Mouse (Mus musculus) thymus, postnatal 4 days (tissue): ENCODE results near the gene Chd5.

Experiments
- DNase-seq: peaks from one replicate; pipeline ENCODE4 v3.0.0; 2021

The Chd5 gene

DNA sequence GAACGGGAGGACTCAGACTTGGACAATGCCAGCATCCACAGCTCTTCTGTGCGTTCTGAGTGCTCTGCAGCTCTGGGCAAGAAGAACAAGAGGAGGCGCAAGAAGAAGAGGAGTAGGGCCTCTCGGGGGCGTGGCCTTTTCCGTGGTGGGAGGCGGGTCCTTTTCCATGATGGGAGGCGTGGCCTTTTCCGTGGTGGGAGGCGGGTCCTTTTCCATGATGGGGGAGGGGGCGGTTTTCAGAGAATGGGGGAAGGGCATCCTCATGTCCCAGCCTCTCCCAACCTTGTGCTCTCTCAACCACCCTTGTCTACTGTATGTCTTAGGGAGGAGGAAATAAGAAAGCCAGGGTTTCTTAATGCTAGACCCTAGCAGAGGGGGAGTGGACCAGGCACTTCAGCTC lies 21.2 kb downstream of the Chd5 start:
- no peak for DNase-seq

DNA sequence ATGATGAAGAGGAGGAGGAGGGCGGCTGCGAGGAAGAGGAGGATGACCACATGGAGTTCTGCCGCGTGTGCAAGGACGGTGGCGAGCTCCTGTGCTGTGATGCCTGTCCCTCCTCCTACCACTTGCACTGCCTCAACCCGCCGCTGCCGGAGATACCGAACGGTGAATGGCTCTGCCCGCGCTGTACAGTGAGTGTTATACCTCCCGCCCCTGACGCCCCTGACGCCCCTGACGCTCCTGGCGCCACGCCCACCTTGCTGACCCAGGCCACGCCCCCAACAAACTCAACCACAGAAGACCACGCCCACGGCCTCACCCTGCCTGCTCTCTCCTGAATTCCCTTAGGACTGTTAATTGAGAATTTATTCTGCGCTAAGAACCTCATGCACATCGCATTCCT lies 22.4 kb downstream of the Chd5 start:
- peak; percentile 68 for DNase-seq

DNA sequence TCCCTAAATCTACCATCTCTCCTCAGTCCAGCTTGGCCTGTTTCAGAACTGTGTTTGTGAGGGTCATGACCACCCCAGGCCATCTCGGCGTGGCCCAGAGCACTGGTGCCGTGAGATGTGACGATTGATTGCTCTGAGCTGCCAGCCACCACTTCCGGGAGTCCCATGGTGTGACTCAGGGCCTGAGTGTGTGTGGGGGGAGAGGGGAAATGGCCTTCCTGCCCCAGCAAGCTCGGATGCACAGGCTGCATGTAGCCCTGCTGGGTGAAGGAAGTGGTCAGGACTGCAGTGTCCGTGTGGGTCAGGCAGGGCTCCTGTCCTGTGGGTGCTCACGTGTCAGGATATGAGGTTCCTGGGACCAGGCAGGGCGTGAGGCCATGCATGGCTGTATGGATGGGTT lies 23.7 kb downstream of the Chd5 start:
- no peak for DNase-seq

DNA sequence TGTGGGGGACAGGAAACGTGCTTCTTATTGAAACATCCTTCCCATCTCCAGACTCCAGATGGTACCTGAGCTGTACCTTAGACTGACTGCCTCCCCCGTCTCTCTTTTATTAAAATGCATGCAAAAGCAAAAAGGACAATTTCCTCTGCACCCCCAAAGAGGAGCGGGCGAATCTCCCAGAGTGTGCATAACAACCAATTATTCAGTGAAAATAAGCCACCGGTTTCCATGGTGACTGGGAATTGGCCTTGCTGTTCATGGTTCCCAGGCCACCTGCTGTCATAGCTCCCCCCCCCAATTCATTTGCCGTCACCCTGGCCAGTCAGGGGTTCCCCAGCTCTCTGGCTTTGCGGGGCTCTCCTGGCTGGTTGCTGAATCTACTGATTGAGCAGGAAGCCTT lies 26.8 kb downstream of the Chd5 start:
- DNase-seq = no peak

DNA sequence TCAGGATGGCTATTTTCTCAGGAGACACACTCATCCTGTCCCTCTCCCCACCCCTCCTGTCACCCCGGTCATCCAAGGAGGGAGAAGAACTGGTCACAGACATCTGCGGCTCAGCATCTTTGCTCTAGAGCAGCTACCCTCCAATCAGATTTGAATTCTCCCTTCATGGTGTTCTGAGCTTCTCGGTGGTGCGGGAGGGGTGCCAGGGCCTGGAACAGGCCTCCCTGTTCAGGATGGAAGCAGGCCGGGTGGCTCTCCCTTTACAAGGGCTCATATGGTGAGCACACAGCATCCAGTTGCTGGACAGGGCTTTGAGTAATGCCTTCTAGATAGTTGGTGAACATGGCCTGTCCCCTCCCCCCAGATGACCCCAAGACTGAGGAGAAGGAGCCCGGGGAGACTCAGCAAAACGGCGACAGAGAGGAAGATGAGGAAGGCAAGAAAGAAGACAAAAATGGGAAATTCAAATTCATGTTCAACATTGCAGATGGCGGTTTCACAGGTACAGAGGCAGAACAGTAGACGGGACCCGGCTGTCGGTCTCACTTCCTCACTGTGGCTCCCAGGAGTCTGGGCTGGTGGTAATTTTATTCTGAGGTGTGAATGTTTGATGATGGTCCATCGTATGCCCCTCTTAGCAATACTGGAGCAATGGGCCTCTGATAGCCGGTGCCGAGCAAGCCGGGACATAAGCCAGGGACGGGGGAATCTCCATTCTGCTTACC lies 44.2 kb downstream of the Chd5 start:
- no peak for DNase-seq

DNA sequence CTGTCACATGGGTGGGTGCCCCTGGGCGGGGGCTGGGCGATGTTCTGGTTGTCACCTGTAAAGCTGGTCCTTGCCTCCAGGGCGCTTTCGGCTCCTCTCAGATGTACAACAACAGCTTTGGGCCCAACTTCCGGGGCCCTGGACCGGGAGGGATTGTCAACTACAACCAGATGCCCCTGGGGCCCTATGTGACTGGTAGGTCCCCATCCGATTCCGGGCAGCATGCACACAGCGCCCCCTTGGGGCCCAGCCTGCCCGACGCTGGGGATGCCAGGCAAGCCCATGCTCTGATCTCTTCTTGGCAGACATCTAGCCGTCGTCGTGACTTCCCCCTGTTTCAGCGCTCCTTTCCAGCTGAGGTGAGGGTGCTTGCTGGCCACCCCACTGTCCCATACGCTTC lies 47.2 kb downstream of the Chd5 start:
- DNase-seq = peak; percentile 63

DNA sequence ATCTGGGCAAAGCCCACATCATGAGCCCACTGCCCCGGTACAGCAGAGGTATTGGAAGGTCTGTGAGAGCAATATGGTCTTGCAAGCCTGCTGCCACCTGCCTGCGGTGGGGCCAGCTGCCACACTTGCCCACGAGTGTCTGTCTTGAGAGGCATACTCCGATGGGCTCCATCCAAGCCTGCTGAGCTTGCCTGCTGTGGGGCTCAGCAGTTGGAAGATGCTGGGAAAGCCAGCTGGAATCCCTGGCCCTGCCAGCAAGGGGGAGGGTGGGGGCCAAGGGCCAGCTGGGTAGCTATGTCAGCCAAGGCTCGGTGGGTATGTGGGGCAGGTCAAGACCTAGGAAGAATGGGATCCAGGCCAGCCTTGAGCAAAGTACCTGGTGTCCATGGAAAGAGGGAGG lies 53.7 kb downstream of the Chd5 start:
- DNase-seq = no peak

DNA sequence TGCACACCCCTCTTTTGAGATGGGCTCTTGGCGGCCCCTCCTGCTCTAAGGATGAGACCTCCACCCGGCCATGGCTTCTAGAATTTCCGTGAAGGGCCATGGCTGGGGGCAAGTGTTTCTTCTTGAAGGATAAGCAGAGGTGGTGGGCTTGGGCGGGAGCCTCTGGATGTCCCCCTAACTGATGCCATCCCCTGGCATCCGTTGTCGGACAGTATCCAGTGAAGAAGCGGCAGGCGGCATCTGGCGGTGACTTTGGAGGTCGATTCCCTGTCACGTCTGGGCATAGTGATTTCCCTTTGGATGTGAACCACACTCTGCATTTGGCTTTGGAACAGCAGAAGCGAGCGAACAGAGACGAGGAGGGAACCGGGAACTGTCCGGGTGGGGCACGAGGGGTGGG lies 54.2 kb downstream of the Chd5 start:
- no peak for DNase-seq

DNA sequence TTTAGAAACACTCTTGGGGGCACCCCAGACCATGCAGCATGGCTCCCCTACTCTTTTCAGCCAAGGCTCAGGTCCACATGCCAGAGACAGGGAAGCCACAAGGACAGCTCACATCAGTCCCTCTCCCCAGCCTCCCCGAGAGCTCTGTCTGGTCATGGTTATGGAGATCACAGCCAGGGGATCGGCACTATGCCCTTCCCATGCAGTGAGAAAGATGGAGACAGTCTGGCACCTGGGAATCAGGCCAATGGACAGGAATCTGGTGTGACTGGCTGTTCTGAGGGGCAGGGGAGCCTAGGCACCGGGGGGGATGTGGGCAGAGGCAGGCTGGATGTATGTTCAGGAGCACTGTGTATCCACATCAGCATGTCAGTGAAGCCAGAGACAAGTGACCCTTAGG lies 60.5 kb downstream of the Chd5 start:
- no peak for DNase-seq

DNA sequence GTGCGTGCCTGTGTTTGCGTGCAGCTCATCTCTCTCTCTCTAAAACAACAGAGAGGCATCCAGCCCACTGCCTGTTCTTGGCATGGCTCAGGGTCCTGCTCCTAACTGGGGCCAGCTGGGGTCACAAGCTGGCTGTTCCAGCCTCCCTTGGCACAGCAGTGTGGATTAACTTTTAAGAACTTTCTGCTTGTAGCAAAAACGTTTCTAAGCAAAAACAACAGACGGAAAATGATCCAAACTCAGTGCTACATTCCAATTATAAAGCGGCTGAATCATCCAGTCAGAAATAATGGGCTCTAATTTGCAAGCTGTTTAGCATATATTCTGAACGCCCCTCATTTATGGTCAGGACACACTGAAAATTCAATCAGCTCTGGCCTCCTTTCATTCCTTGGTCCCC lies 66.7 kb downstream of the Chd5 start:
- DNase-seq = no peak

DNA sequence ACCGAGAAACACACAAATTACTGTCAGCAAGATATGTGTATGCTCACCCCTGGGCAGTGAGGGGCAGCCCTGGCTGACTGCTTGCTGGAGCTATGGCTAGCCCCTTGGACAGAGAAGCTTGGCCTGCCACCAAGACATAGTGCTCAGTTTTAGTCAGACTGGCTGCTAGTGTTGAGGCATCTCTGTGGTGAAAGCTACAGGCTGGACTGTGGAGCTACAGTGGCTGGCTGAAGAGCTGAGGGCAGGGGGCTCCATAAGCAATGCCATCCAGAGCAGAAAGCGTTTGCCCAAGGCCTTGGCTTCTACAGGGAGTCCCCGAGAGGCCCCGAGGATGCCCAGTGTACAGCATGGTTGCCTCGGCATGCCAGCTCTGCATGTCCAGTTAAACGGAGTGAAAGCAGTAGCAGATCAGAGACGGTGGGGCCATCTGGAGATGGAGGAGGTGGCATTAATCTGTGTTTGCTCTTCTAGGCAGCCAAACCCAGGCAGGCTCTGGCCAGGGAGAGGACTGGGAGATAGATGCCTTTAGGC lies 67.3 kb downstream of the Chd5 start:
- DNase-seq = no peak

DNA sequence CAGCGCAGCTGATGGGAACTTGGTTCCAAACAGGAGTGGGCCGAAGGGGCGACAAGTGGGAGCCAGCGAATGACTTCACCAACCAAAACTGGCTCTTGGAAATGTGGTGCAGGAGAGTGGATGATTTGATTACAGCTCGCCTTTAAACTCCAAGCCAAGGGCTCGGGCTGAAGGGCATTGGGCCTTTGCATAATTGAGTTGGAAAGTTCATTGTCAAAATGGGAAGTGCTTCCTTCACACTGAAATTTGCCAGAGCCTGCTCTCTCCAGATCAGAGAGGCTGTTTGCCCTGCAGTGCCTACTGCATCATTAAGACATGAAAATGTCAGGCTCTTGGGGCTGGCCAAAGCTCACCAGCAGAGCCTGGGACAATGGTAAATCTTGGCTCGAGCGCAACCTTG lies 68.1 kb downstream of the Chd5 start:
- no peak for DNase-seq

DNA sequence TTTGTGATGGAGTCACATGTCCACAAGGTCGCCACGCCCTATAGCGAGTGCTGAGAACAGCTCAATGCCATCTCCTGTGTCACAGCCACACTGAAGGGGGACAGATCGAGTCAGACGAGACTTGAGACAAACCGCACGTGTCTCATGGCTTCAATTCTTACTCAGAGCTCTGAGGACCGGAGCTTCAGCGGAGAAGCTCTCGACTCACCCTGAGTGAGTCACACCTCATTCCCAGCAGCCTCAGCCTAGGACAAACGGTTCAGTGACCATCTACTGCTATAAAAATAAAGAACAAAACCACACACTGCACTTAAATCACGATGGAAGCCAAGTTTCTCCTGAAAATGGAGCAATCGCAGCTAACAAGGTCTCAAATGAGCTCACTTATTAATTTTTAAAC lies 72.5 kb downstream of the Chd5 start:
- no peak for DNase-seq

DNA sequence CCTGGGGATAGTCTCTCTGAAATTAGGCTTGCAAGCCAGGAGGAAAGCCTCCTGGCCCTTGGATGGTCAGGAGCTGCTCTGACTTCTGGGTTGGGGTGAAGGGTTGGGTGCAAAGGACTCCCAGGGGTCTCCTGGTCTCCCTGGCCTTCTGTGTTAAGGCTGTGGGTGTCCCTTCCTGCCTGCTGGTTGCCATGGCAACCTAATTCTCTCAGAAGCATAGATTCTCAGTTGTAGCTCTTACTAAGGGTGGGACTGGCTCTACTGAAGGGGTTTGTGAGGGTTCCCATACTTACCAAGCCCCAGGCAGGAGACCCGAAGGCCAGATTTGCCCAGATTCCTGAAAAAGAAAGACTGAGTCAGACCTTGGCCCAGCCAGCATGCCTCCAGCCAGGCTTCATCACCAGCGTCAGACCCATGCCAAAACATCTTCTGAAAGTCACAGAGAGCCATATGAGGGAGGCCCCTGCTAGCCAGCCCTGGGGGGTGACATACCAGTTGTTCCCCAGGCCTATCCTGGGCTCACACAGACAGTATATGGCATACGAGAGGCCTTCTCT lies 74.2 kb downstream of the Chd5 start:
- no peak for DNase-seq

DNA sequence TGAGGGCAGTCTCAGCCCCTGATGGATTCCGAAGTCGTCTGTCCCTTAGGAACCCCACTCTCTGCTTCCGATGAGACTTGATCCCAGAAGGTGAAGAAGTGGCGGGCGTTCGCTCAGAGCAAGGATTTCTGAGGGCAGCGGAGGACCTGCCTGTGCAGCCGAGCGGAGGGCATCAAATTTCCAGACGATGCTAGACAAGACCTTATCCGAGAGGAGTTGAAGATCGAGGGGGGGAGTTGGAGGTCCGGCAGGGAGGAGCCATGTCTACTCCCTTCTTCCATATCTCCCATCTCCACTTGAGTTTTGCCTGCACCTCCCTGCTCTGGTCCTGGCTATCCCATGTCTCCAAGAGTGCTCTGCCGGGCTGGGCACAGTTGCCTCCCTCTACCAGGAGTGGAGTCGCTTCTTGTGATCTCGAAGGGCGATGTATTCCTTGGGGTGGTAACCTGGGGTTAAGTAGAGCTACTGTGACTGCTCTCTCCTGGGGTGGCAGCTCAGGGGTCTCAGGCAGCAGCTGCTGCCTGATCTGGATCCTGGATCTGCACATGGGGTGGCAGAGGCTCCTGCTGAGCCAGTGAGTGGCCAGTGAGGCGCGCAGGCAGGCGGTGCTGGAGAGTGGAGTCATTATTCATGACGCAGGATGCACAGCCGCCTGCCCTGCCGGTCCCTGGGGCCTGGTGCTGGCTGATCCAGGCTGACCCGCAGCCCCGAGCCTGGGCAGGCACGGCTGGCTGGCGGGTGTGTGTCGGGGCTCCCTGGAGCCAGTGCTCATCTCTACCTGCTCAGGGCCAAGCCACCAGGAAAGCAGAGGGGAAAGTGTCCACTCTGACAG lies 80.0 kb downstream of the Chd5 start:
- DNase-seq = no peak

DNA sequence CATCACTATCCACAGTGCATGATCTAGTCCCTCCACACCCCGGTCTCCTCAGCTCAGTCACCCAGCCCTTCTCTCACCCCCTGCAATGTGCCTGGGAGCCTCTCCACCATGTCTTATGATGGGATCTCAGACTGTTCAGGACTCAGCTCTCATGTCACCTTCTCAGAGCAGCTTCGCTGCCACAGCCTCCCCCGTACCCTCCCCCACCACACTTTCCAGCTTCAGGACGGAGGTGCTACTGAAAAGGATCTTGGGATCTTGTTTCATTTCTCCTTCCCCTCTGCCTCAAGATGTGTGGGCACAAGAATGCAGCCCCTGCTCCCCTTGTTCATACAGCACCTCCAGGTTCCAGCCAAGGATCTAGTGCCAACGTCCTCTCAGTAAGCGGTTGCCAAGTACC lies 85.1 kb downstream of the Chd5 start:
- DNase-seq = no peak

DNA sequence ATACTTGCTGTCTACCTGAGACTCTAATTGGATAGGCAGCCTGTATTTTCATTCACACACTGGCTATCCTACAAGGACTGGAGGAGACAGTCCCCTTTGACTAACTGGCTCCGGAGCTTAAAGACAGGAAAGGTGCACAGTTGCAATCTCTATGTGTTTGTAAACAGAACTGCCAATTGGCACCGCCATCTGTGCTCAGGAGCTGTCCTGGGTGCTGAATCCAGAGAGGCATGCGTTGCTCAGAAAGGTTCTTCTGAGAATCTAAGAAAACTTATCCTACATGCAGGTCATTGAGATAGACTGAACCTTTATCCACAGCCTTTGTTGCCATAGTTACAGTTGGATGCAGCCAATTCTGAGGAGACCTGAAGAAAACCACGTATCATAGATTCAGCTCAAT lies 85.9 kb downstream of the Chd5 start:
- DNase-seq = peak; percentile 51

DNA sequence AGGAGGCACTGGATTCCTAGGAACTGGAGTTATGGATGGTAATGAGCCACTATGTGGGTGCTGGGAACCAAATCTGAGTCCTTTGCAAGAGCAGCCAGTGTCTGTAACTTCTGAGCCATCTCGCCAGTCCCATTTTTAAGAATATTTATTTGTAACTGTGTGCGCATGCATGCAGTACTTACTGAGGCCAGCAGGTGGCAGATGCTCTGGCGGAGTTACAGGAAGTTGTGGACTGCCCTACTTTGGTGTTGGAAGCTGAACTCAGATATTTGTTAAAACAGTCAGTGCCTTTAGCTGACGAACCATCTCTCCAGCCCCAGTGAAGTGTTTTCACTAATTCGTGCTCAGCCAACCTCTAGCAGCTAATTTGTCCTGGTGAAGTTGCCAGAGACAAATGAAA lies 86.5 kb downstream of the Chd5 start:
- peak; percentile 67 for DNase-seq

DNA sequence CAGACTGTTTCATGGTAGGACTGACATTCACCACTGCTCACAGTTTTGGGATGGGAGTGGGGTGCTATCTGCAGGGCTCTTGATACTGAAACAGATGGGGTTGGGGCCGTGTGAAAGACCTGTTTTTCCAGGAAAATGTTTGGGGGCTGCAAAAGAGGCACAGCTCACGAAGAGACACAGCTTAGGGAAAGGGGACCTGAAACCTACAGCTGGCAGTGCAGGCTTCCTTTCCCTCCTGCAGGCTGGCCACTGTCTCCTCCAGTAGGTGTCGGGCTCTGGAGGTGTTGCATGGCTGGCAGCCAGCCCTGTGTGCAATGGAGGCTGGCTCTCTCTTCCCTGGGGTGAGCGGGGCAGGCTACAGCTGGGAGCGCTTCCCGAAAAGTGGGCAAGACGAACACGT lies 89.8 kb downstream of the Chd5 start:
- DNase-seq = no peak

DNA sequence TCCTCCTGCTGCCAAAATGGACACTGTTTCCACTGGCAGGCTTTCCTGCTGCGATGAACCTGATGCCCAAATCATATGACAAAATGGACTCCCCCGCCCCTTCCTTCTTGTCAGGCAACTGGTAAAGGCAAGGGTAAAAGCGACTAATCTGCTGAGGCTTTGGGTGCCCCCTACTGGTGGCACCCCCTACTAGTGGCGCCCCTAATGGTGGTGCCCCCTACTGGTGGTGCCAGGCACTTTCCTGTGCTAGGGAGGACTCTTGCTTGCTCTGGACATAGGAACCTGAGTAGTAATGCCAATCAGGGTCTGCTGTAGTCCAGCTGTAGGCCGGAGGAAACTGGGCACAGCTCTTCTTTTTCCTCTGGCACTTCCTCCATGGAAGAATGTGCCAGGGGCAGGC lies 93.9 kb downstream of the Chd5 start:
- DNase-seq = peak; percentile 70

DNA sequence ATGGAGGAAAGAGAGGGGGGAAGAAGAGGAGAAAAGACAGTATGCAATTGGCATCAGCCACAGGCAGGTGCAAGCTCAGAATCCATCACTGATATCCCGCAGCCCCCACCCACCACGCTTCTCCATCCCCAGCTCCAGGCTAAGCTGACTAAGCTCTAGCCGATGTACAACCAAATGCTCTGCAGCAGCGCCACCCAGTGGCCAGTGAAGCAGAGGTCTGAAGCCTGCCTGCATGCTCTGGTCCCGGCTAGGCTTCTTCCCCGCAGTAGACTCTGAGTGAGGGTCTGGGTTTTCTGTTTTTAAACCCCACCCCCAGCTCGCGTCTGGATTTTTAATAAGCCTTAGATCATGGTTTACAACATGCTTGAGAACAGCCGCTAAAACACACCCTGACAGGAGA lies 96.4 kb downstream of the Chd5 start:
- DNase-seq = peak; percentile 91

DNA sequence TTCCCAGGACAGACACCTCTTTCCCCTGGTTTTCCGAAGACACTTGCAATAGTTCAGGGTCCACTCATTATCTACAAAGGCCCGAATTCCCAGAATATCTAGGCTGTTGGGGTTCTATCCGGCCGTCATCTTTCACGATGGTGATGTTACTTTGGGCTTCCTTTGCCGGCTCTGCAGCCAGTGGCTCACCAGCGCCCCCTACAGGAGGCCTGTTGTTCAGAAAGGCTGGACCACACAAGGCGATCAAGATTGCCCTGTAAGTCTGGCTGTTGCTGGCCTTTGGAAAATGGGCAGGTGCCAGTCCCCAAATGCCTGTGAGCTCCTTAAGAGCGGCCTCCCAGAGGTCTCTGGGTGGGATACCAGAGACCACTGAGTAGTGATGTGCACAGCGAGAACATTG lies 96.8 kb downstream of the Chd5 start:
- peak; percentile 87 for DNase-seq
